Mouse (Mus musculus) inflammation-experienced regulatory T-cells, adult 6 months (primary cell): ENCODE measurements at regions not wholly inside any gene's neighbourhood (a gene's known extent, or its start where the extent isn't known, plus 50 kb on each side); places are given as distances from the start of the nearest gene placed in this dataset.

ENCODE experiments used
- ATAC-seq: one replicate; pipeline ENCODE4 v1.8.0; 2017

DNA sequence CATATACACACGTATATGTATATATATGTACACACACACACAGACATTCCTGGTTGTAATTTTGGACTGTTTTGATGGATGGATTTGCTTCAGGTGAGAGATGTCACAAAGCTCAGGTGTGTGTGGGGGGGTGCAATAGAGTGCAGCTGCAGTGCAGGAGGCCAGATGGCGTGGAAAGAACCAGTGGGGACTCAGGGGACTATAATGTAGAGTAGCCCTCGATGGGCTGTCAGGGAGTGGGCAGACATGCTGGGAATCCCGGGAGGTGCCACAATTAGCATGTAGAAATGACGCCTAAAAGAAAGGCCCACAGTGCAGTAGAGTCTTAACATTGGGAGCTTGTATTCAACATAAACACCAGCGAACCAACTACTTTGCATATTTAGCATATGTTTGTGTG is 763.5 kb upstream of the Car8 start:
- no peak for ATAC-seq

DNA sequence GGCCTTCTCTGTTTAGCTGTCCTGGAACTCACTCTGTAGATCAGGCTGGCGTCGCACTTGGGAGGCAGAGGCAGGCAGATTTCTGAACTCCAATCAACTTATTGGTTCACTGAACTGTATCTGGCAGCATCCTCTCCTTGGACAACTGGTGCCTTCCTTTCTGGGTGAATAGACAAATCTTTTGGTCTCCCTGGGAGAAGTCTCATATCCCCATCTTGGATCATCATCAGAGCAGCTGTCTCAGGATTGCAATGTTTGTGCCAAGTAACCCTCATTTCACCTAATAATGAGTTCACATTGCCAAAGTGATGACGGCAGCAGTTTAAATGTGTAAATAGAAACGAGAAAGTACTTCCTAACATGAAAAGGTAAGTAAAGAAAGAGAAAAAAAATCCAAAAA is 759.8 kb upstream of the Car8 start:
- ATAC-seq: no peak

GRCm38 (mm10) chr4:8992171-8992570 is 753.3 kb upstream of the Car8 start:
- no peak for ATAC-seq

- no peak for ATAC-seq
Observed at GRCm38 (mm10) chr4:8990551-8990950, 751.7 kb upstream of the Car8 start.

DNA sequence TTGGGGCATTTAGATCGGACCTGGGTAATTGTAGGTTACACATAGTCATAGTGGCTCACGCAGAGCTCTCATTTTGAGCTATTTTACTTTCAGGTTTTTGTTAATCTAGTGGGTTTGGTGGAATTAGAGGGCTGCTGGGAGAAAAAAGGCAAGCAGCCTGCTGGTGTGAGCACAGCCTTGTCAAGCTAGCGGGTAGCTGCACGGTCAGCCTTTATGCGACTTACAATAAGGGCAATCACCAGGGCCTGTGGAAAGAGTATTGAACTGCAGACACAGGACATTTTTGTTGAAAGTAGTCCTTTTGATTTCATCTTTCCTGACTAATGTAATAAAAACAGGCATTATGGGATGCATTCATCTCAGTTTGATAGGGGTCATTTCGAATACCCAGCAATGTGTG is 750.8 kb upstream of the Car8 start:
- ATAC-seq: no peak

DNA sequence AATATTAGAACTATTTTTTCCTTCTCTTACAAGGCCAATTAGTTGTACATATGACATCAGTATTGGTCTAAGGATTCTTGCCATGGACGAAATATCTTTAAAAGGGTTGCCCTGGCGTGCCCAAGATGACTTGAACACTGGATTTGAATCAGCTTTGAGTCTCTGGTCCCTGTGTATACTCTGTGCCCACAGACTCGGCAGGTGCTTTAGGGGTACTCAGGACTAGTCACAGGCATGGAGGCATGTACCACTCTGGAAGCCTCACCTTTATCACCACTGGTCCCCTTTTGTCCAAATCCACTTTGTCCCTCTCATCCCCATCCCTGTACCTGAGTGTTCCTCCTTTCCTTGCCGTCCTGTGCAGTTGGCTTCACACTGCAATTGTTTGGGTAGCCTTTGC is 750.3 kb upstream of the Car8 start:
- no peak for ATAC-seq

DNA sequence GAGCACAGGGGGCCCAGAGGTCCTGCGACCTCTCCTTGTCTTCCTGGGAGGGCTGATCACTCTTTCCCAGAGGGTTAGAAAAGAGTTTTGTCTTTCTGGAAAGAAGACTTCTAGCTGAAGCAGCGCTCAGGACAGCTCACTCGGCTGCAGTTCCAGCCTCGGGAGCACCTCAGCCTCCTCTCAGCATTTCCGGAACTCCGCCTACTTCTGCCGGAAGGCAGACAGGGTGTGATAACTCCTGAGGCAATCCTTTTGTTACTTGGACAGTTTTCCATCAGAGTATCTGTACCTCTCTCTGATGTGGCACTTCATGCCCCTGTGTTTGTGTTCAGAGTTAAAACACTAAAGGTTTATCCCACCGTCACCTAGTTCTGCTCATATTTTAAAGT is 749.5 kb upstream of the Car8 start:
- peak; percentile 54 for ATAC-seq

DNA sequence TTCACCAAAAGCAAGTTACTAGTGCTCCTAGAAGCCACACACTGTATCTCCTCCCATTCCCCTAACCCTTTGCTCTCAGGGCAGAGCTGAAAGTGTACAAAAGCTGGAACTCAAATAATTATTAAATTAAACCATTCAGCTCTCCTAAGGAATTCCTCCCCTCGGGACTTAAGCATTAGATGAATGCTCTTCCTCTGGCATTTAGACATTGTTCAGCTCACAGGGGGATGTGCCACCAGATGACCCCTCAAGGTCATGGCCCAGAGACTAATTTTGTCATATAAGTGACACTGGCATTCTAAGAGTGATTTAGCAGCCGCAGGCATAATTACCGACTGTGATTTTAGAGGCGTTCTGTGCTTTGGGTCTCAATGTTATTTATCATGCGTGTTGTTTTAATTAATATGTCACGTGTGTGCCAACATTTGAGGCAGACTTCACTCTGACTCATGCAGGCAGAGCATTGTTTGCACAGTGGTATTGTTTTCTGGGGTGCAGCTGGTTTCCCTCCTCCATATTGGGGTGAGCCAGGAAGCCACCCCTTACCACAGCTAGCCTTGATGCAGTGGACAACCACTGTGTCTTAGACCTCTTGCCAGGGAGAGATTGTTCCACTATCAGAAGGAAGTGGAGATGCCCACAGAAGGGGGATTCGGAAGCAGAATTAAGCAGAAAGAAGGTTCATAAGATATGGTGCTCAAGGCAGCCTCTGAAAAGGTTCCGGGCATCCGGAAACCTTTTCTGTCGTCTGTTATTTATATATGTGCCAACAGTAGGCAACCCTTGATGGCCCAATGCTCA is 748.9 kb upstream of the Car8 start:
- ATAC-seq: peak; percentile 46

GRCm38 (mm10) chr4:8986394-8987091 is 747.7 kb upstream of the Car8 start:
- ATAC-seq: no peak

- no peak for ATAC-seq
Observed at GRCm38 (mm10) chr4:8984059-8984606, 745.3 kb upstream of the Car8 start.

- ATAC-seq: no peak
Observed at GRCm38 (mm10) chr4:8978949-8979348, 740.1 kb upstream of the Car8 start.

DNA sequence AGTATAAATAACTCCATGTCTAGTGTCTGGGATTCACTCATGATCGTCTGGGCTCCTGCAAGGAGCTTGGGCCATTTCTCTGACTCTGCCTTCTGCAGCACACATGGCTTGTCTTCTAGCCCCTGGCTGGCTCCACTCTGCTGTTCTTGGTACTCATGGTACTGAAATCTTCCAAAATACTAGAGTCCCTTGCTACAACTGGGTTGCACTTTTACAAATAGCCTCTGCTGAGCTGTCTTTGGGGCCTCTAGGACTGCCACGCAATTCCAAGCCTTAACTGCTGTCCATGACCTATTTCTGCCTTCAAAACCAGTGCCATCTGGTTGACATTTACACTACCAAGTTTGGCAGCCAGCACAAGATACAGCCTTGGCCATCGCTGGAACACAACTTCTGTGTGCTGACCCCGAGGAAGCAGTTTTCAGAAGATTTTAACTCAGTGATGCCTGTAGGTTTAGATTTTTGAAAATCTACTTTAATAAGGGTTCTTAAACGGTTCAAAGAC is 731.2 kb upstream of the Car8 start:
- ATAC-seq: no peak

GRCm38 (mm10) chr4:8968741-8969140 is 729.9 kb upstream of the Car8 start:
- ATAC-seq: no peak

- no peak for ATAC-seq
Observed at GRCm38 (mm10) chr4:8967986-8968385, 729.1 kb upstream of the Car8 start.

DNA sequence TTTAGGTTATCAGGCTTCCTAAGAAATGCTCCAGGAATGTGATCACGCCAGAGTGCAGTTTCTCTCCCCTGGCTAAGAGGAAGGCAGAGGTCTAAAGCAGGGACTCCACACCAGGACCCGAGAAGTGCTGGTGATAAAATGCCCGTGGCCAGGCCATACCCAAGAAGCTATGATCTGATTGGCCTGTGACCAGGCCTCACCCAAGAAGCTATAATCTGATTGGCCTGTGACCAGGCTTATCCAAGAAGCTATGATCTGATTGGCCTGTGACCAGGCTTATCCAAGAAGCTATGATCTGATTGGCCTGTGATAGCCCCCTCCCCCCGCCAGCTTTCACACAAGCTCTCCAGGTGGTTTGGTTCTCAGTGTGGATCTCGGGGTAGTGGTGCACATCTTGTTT is 726.7 kb upstream of the Car8 start:
- ATAC-seq: no peak

- ATAC-seq: no peak
Observed at GRCm38 (mm10) chr4:8962959-8963572, 724.2 kb upstream of the Car8 start.

- no peak for ATAC-seq
Observed at GRCm38 (mm10) chr4:8961851-8962250, 723.0 kb upstream of the Car8 start.

GRCm38 (mm10) chr4:8957771-8958170 is 718.9 kb upstream of the Car8 start:
- ATAC-seq: no peak

DNA sequence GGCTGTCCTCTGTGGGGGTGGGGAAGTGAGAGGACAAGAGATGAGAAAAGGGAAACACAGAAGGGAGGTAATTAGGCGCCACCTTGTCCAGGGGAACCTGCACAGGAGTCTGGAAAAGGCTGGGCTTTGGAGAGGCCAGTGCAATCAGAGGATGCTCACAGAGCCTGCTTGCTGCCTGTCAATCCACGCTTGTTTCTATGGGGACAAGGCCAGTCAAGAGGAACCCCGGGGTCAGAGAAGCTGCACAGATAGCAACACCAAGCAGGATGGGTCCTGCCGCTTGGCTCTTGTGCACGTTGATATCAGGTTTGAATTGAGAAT is 718.1 kb upstream of the Car8 start:
- ATAC-seq: no peak

- no peak for ATAC-seq
Observed at GRCm38 (mm10) chr4:8956312-8957022, 717.6 kb upstream of the Car8 start.

GRCm38 (mm10) chr4:8955306-8955705 is 716.5 kb upstream of the Car8 start:
- ATAC-seq: no peak

- ATAC-seq: no peak
Observed at GRCm38 (mm10) chr4:8954356-8954914, 715.6 kb upstream of the Car8 start.

DNA sequence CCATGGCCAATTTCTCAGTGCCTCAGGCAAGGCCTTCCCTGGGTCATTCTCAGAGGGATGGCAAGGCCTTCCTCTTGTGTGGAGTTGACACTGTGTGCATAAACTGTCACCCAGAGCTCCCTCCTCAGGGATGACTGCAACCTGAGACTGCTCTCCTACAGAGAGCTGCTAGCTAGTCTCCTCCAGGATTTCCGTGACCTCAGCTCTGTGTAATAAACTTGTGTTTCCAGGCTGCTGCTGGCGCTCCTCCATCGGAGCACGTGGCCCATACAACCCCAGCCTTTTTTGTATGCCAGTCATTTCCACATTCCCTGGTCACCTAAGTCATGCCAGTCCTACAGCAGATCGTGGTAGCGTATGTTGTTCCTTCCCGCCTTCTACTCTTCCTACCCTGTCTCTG is 714.3 kb upstream of the Car8 start:
- ATAC-seq: no peak
